Mouse (Mus musculus) lung, postnatal 0 days (tissue): ENCODE measurements around the gene Fetub. TPM values are rescaled to one million over a fixed set of nuclear protein-coding genes. Genes with fewer than 3 reads are reported as not detected.

ENCODE experiments used
- ATAC-seq: fragments of 200-750 bp; cut with Nextera tagmentation; 2 replicates; pipeline ENCODE4 v1.8.0; 2017; ENCODE audit warnings: moderate library complexity
- DNase-seq: peaks from one replicate; pipeline ENCODE4 v3.0.0-alpha.2; 2016; ENCODE audit warnings: low spot score
- H3K27ac ChIP-seq: fragments of 300-500 bp; sonication (generic); 2 replicates; pipeline ENCODE4 v1.5.1; 2014; ENCODE audit warnings: antibody characterized with exemption, mild to moderate bottlenecking, low read length, mixed read lengths
- H3K27me3 ChIP-seq: fragments of 300-500 bp; sonication (generic); replicated peaks from 2 replicates; pipeline ENCODE4 v1.6.1; 2014; ENCODE audit warnings: low read length, mixed read lengths; ENCODE audit not compliant: insufficient read depth
- H3K36me3 ChIP-seq: fragments of 300-500 bp; sonication (generic); 2 replicates; pipeline ENCODE4 v1.6.1; 2014; ENCODE audit warnings: low read length, mixed read lengths; ENCODE audit not compliant: insufficient read depth
- H3K4me1 ChIP-seq: fragments of 300-500 bp; sonication (generic); 2 replicates; pipeline ENCODE4 v1.6.1; 2014; ENCODE audit warnings: antibody characterized with exemption, low read depth, low read length, mixed read lengths; ENCODE audit not compliant: insufficient read depth
- H3K4me2 ChIP-seq: fragments of 300-500 bp; sonication (generic); replicated peaks from 2 replicates; pipeline ENCODE4 v1.6.1; 2014; ENCODE audit warnings: low read depth, mild to moderate bottlenecking, low read length, moderate library complexity, mixed read lengths
- H3K4me3 ChIP-seq: fragments of 300-500 bp; sonication (generic); 2 replicates; pipeline ENCODE4 v1.5.1; 2014; ENCODE audit warnings: low read depth, low read length
- H3K9ac ChIP-seq: fragments of 300-500 bp; sonication (generic); replicated peaks from 2 replicates; pipeline ENCODE4 v1.6.1; 2014; ENCODE audit warnings: low read depth, mild to moderate bottlenecking
- H3K9me3 ChIP-seq: fragments of 300-500 bp; sonication (generic); 2 replicates; pipeline ENCODE4 v1.6.1; 2016; ENCODE audit warnings: low read length, mixed read lengths
- CTCF ChIP-seq: IDR thresholded peaks from 2 replicates; pipeline ENCODE4 v1.5.1; 2016; ENCODE audit warnings: antibody characterized with exemption, mild to moderate bottlenecking
- EP300 ChIP-seq: IDR thresholded peaks from 2 replicates; pipeline ENCODE4 v1.6.1; 2016; ENCODE audit warnings: antibody characterized with exemption, mild to moderate bottlenecking, control low read depth
- WGBS: fragments of 180-500 bp; shearing (Covaris S2); extraction: QIAGEN DNeasy Blood & Tissue Kit; methylation state at CpG from one replicate; pipeline ENCODE4 v1.1.7; 2014; 5-methylcytosine and 5-hydroxymethylcytosine counted together
- polyA plus RNA-seq: library from polyadenylated mRNA; unstranded; fragments of >200 nt; fragmentation: Nextera tagmentation; extraction: Ambion mirVana; gene quantifications from 2 replicates; pipeline ENCODE4 v1.2.1, GENCODE M21; 2015

Gene Fetub
- polyA plus RNA-seq, 1 experiment from 2014 or later = 0.35 TPM

DNA sequence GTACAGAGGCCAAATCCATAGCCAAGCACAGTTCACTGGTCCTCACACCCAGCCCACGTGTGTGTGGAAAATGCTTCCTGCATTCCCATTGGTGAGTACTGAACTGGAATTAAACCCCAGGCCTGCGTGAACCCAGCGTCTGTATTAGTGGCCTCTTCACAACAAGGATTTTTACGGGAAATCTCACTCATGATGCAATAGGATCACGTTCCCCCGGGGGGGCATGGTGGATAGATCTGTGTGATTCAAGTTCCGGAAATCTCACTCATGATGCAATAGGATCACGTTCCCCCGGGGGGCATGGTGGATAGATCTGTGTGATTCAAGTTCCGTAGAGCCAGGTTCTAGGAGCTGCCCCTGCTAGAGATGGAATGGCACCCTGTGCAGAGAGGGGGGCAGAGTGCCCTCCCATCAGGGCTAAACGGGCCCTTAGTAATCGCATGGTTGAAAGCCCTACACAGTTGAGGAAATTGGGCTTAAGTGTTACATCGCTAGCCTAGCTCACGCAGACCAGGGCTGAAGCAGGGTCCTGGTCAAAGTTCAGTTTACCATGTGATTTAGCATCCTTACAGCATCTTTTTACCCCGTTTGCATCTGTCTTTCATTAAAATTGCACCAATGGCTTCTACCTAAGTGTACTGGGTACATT lies 654 bp downstream of the Fetub start:
- no peak for TF ChIP-seq EP300
- TF ChIP-seq CTCF = no peak
- no peak for DNase-seq
- no peaks in the 10 kb centered on the region for H3K27me3 ChIP-seq

DNA sequence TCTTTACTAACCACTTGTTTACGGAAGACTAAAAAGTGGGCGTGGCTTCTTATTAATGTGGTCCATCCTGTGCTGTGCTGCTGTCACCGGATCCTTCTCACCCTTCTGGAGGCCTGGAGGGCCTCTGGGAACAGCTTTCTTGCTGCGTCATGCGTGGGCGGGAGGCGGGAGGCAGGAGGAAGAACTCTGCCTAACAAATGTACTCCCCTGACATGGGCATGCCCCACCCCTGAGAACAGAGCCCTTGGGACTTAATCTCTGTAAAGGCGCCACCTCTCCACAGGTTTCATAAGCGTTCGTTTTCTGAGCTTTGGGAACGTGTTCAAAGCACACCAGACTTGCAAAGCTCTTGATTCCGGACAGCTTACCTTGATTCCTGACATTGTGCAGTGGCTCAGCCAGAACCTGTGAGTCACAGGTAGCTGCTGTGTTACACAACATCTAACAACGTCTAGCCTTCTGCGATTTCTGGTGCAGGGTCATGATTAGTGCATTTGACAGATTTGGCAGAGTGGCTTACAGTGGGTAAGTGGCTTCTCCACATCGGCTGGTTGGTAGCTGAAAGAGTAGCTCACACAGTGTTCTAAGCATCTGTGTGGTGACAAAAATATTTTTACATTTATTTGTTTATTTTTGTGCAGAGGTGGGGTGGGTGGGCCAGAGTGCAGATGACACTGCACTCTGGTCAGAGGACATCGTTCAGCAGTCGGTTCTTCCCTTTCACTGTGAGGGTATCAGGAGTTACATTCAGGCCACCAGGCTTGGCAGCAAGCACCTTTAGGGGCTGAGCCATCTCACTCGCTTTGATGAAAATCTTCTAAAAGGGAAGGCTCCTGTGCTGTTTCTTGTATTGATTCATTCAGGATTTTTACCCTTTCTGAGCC lies 2.1 kb downstream of the Fetub start:
- H3K4me1 ChIP-seq = no peaks in the 10 kb centered on the region
- no peak overlapping the region for H3K9ac ChIP-seq
- no peak overlapping the region for H3K4me3 ChIP-seq
- 0 out of 2 replicates have a peak, but pooled peaks have one; percentile 8 for TF ChIP-seq EP300
- TF ChIP-seq CTCF = no peak
- no peak overlapping the region for H3K4me2 ChIP-seq
- WGBS = 35% methylated on average over 18 of the region's 18 CpGs
- peak; percentile 83 for ATAC-seq
- peak; percentile 60 for DNase-seq
- H3K36me3 ChIP-seq = no peaks in the 10 kb centered on the region
- H3K27me3 ChIP-seq = no peaks in the 10 kb centered on the region
- no peaks in the 10 kb centered on the region for H3K9me3 ChIP-seq
- H3K27ac ChIP-seq = no peak overlapping the region

More for the DNA sequence above, 654 bp downstream of the Fetub start:
- Histone ChIP-seq H3K4me2 (no peak overlapping the region), H3K36me3 (no peaks in the 10 kb centered on the region), H3K9me3 (no peaks in the 10 kb centered on the region), H3K4me3 (no peak overlapping the region), H3K9ac (no peak overlapping the region), H3K4me1 (no peaks in the 10 kb centered on the region), H3K27ac (no peak overlapping the region)
- WGBS = 79% methylated on average over 15 of the region's 15 CpGs
- ATAC-seq = no peak

GRCm38 (mm10) chr16:22921761-22922160 lies 3.6 kb downstream of the Fetub start:
- Histone ChIP-seq H3K4me1 (no peaks in the 10 kb centered on the region), H3K9ac (no peak overlapping the region), H3K36me3 (no peaks in the 10 kb centered on the region), H3K4me3 (no peak overlapping the region), H3K4me2 (no peak overlapping the region), H3K27ac (no peak overlapping the region), H3K9me3 (no peaks in the 10 kb centered on the region), H3K27me3 (no peaks in the 10 kb centered on the region)
- ATAC-seq = no peak
- TF ChIP-seq CTCF (no peak), EP300 (no peak)
- DNase-seq = no peak
- WGBS = 88% methylated on average over 5 of the region's 5 CpGs

- Histone ChIP-seq H3K27ac (no peak overlapping the region), H3K4me3 (no peak overlapping the region), H3K4me1 (no peaks in the 10 kb centered on the region), H3K27me3 (no peaks in the 10 kb centered on the region), H3K4me2 (no peak overlapping the region), H3K9ac (no peak overlapping the region), H3K36me3 (no peaks in the 10 kb centered on the region), H3K9me3 (no peaks in the 10 kb centered on the region)
- ATAC-seq (no peak), DNase-seq (no peak)
- TF ChIP-seq EP300 = no peak
- no peak for TF ChIP-seq CTCF
- 81% methylated on average over 4 of the region's 4 CpGs for WGBS
These were observed 4.3 kb downstream of the Fetub start for GRCm38 (mm10) chr16:22922433-22922832.

GRCm38 (mm10) chr16:22929575-22929974 lies 11.4 kb downstream of the Fetub start:
- ATAC-seq (no peak), DNase-seq (no peak)
- Histone ChIP-seq H3K4me1 (no peaks in the 10 kb centered on the region), H3K4me2 (no peak overlapping the region), H3K27ac (no peak overlapping the region), H3K27me3 (no peaks in the 10 kb centered on the region), H3K4me3 (no peak overlapping the region), H3K36me3 (no peaks in the 10 kb centered on the region), H3K9me3 (no peaks in the 10 kb centered on the region), H3K9ac (no peak overlapping the region)
- TF ChIP-seq CTCF (no peak), EP300 (no peak)
- 58% methylated on average over 6 of the region's 6 CpGs for WGBS

DNA sequence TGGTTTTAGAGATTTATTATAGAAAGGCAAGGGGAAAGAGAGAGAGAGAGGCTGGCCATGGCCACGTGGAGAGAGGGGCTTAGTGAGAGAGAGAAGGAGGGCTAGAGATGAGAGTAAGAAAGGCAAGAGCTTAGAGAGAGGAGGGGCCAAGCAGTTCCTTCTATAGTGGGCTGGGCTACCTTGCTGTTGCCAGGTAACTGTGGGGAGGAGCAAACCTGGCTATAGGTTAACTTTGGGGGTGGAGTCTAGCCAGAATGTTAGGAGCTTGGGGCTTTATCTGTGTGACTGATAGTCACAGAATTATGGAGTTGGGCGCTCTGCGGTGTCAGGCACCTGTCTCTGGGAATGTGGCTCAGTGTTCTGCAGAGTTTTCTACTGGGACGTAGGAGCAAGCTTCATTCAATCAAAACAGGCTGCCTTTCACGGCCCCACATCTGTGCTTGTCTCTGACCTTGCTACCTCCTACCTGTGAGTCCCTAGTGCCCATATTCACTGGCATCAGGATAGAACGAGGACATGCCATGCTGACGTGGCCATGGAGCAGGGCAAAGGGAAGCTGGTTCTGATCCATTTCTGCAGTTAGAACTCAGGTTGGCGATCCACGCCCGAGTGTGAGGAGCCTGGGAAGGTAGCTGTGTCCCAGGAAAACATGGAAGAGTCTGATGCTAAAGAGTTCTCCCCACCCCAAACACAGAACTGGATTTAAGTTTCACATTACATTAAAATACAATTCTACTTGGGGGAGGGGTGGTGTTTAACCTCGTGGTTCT lies 13.5 kb downstream of the Fetub start:
- DNase-seq (no peak), ATAC-seq (no peak)
- H3K4me3 ChIP-seq = no peak overlapping the region
- TF ChIP-seq EP300 (no peak), CTCF (no peak)
- H3K27ac ChIP-seq = no peak overlapping the region
- no peaks in the 10 kb centered on the region for H3K36me3 ChIP-seq
- no peak overlapping the region for H3K4me2 ChIP-seq
- H3K9me3 ChIP-seq = no peaks in the 10 kb centered on the region
- H3K4me1 ChIP-seq = no peaks in the 10 kb centered on the region
- H3K27me3 ChIP-seq = no peaks in the 10 kb centered on the region
- no peak overlapping the region for H3K9ac ChIP-seq
- 78% methylated on average over 11 of the region's 11 CpGs for WGBS
